Mouse (Mus musculus) naive thymus-derived CD4-positive, alpha-beta T cell, adult 2 months (primary cell): ENCODE measurements around the gene Asxl1.
A peak's percentile ranks its signal among the peaks of the same experiment; 100 is the strongest.
"Not testable (repeated sequence)": the region's sequence is repeated elsewhere in the genome, so short reads cannot be mapped to it uniquely, and the experiment has no call there.

Experiments
- DNase-seq: peaks from one replicate; pipeline ENCODE4 v3.0.0-alpha.2; 2011; ENCODE audit warnings: low read depth

Gene Asxl1

GRCm38 (mm10) chr2:153345071-153345453 is 567 bp upstream of the Asxl1 start:
- no peak for DNase-seq

- peak; percentile 55 for DNase-seq
These were observed 873 bp downstream of the Asxl1 start for GRCm38 (mm10) chr2:153346221-153347182.

- peak; percentile 54 for DNase-seq
These were observed 1.7 kb downstream of the Asxl1 start for GRCm38 (mm10) chr2:153347183-153347781.

GRCm38 (mm10) chr2:153348100-153348831 is 2.6 kb downstream of the Asxl1 start:
- DNase-seq, result no peak

- peak; percentile 63 for DNase-seq
These were observed 5.0 kb downstream of the Asxl1 start for GRCm38 (mm10) chr2:153350552-153351181.

GRCm38 (mm10) chr2:153354648-153355047 is 9.0 kb downstream of the Asxl1 start:
- DNase-seq, result no peak

GRCm38 (mm10) chr2:153356784-153357183 is 11.2 kb downstream of the Asxl1 start:
- DNase-seq, result no peak

GRCm38 (mm10) chr2:153361101-153361710 is 15.6 kb downstream of the Asxl1 start:
- DNase-seq, result no peak

GRCm38 (mm10) chr2:153364531-153364930 is 18.9 kb downstream of the Asxl1 start:
- DNase-seq, result not testable (repeated sequence)

GRCm38 (mm10) chr2:153370871-153371270 is 25.2 kb downstream of the Asxl1 start:
- DNase-seq, result no peak

GRCm38 (mm10) chr2:153375380-153375779 is 29.8 kb downstream of the Asxl1 start:
- DNase-seq, result no peak

GRCm38 (mm10) chr2:153380479-153380878 is 34.9 kb downstream of the Asxl1 start:
- no peak for DNase-seq

GRCm38 (mm10) chr2:153389831-153390230 is 44.2 kb downstream of the Asxl1 start:
- DNase-seq, result no peak

GRCm38 (mm10) chr2:153393045-153393444 is 47.4 kb downstream of the Asxl1 start:
- no peak for DNase-seq

- no peak for DNase-seq
These were observed 52.3 kb downstream of the Asxl1 start for GRCm38 (mm10) chr2:153397790-153398515.

GRCm38 (mm10) chr2:153399166-153399565 is 53.5 kb downstream of the Asxl1 start:
- DNase-seq, result no peak

- no peak for DNase-seq
These were observed 58.4 kb downstream of the Asxl1 start for GRCm38 (mm10) chr2:153404062-153404461.

GRCm38 (mm10) chr2:153404882-153405281 is 59.3 kb downstream of the Asxl1 start:
- no peak for DNase-seq

- no peak for DNase-seq
These were observed 61.3 kb downstream of the Asxl1 start for GRCm38 (mm10) chr2:153406882-153407281.

GRCm38 (mm10) chr2:153408971-153409370 is 63.3 kb downstream of the Asxl1 start:
- DNase-seq, result no peak

GRCm38 (mm10) chr2:153411557-153411956 is 65.9 kb downstream of the Asxl1 start:
- DNase-seq, result no peak
